24 mouse cellular contexts compared by ENCODE assay signal in genomic region chr15:20323579-20323978, GRCm38 (mm10).
"Had no signal": no experiment of that assay in that cellular context is flagged by ENCODE, and none has a peak within 500 bp of the region (broad histone marks: within the 10 kb centered on the region; RNA-seq: fewer than 3 reads in every experiment).

No protein-coding gene starts in this region.

- ATAC-seq: liver, embryonic 12.5 days; midbrain, embryonic 13.5 days; midbrain, embryonic 16.5 days had no signal

- H3K4me1 ChIP-seq: kidney, embryonic 15.5 days; limb, embryonic 13.5 days; liver, embryonic 12.5 days; liver, embryonic 15.5 days; lung, embryonic 15.5 days; megakaryocyte, embryonic 14.5 days; midbrain, embryonic 10.5 days; midbrain, embryonic 13.5 days; neural tube, embryonic 13.5 days; stomach, embryonic 15.5 days had no signal

- H3K27me3 ChIP-seq: kidney, embryonic 15.5 days; limb, embryonic 13.5 days; liver, embryonic 12.5 days; liver, embryonic 15.5 days; lung, embryonic 15.5 days; megakaryocyte, embryonic 14.5 days; midbrain, embryonic 13.5 days; neural tube, embryonic 13.5 days; stomach, embryonic 15.5 days had no signal

- H3K4me2 ChIP-seq: kidney, embryonic 15.5 days; limb, embryonic 13.5 days; liver, embryonic 12.5 days; liver, embryonic 15.5 days; lung, embryonic 15.5 days; midbrain, embryonic 13.5 days; neural tube, embryonic 13.5 days; stomach, embryonic 15.5 days had no signal

- DNase-seq: kidney, adult 11 months; kidney, adult 8-10 months; kidney, postnatal 10 days; kidney, postnatal 36 days; left cerebral cortex, postnatal 4 days; liver; lung, adult 18-20 months; lung, postnatal 10 days; lung, postnatal 36 days; right cerebral cortex, postnatal 25 days; spleen, adult 18-20 months; thymus, postnatal 25 days had no signal

- H3K9me3 ChIP-seq: kidney, embryonic 15.5 days; limb, embryonic 13.5 days; liver, embryonic 12.5 days; liver, embryonic 15.5 days; lung, embryonic 15.5 days; megakaryocyte, embryonic 14.5 days; midbrain, embryonic 10.5 days; midbrain, embryonic 13.5 days; neural tube, embryonic 13.5 days; stomach, embryonic 15.5 days had no signal

- H3K36me3 ChIP-seq: kidney, embryonic 15.5 days; limb, embryonic 13.5 days; liver, embryonic 12.5 days; liver, embryonic 15.5 days; lung, embryonic 15.5 days; midbrain, embryonic 10.5 days; midbrain, embryonic 13.5 days; neural tube, embryonic 13.5 days; stomach, embryonic 15.5 days had no signal

- H3K9ac ChIP-seq: kidney, embryonic 15.5 days; limb, embryonic 13.5 days; liver, embryonic 12.5 days; liver, embryonic 15.5 days; lung, embryonic 15.5 days; midbrain, embryonic 13.5 days; neural tube, embryonic 13.5 days; stomach, embryonic 15.5 days had no signal

- H3K4me3 ChIP-seq: kidney, embryonic 15.5 days; limb, embryonic 13.5 days; liver, embryonic 12.5 days; liver, embryonic 15.5 days; lung, embryonic 15.5 days; megakaryocyte, embryonic 14.5 days; midbrain, embryonic 10.5 days; midbrain, embryonic 13.5 days; myocyte; neural tube, embryonic 13.5 days; stomach, embryonic 15.5 days had no signal

- H3K27ac ChIP-seq: kidney, embryonic 15.5 days; limb, embryonic 13.5 days; liver, embryonic 12.5 days; liver, embryonic 15.5 days; lung, embryonic 15.5 days; midbrain, embryonic 10.5 days; midbrain, embryonic 13.5 days; neural tube, embryonic 13.5 days; stomach, embryonic 15.5 days had no signal
